Comparison of ENCODE assay signal across 12 mouse cellular contexts in genomic region chr12:35957235-35957634, GRCm38 (mm10). TPM values are rescaled to one million over a fixed set of nuclear protein-coding genes. Genes with fewer than 3 reads are reported as not detected.
DNase-seq lines count a peak whose midpoint lies in the region; ATAC-seq and TF ChIP-seq lines count a peak whose summit lies in the region.
"Had no signal": no experiment of that assay in that cellular context is flagged by ENCODE, and none has a peak within 500 bp of the region (broad histone marks: within the 10 kb centered on the region; RNA-seq: fewer than 3 reads in every experiment).

No protein-coding gene starts in this region.

- H3K36me3 ChIP-seq in MEL (ENCODE audit: control insufficient read depth in 1 of 2, insufficient read depth in 2 of 2, low read length in 2 of 2): no peaks in the 10 kb centered on the region
- H3K36me3 ChIP-seq: midbrain, embryonic 12.5 days had no signal

- no peak for DNase-seq in left cerebral cortex, adult 2 months (ENCODE audit: extremely low spot score in 1 of 2, low spot score in 2 of 2)
- DNase-seq in left cerebral cortex, postnatal 4 days: no peak
- DNase-seq in CD4-positive, CD25-positive, alpha-beta regulatory T cell, adult 2 months (ENCODE audit: low read depth, low spot score): peak; percentile 64
- peak; percentile 61 for DNase-seq in MEL (ENCODE audit: low read depth, low spot score)
- DNase-seq in frontal cortex, postnatal 10 days (ENCODE audit: low spot score in 2 of 2): no peak
- DNase-seq in urinary bladder, adult 2 months (ENCODE audit: low spot score): no peak
- DNase-seq: right cerebral cortex, postnatal 14 days had no signal

- H3K9me3 ChIP-seq in MEL (replicated peaks; ENCODE audit: insufficient read depth, low read length): no peaks in the 10 kb centered on the region
- H3K9me3 ChIP-seq: midbrain, embryonic 12.5 days had no signal

- intact Hi-C loops in left cerebral cortex, adult 2 months (cut with DNase I): no loop called here
- intact Hi-C loops in left cerebral cortex, postnatal 4 days (cut with DNase I): no loop called here

- H3K27me3 ChIP-seq in MEL (ENCODE audit: control insufficient read depth in 1 of 2, insufficient read depth in 2 of 2, low read length in 2 of 2): peaks cover 5 to 6% of the 10 kb centered on the region in 2 experiments; a peak in 3 of 4 replicates
- H3K27me3 ChIP-seq: midbrain, embryonic 12.5 days had no signal

- peak; percentile 39 for TF ChIP-seq RAD21 in MEL (IDR thresholded peaks at IDR 0.05; ENCODE audit: low read depth, low read length)

- H3K79me2 ChIP-seq in MEL (ENCODE audit: control insufficient read depth, insufficient read depth, low read length, poor library complexity): no peaks in the 10 kb centered on the region

- ATAC-seq in inflammation-experienced regulatory T-cells, adult 6 months: peak; percentile 88

- no peaks in the 10 kb centered on the region for H3K4me1 ChIP-seq in MEL (ENCODE audit: control insufficient read depth in 1 of 2, insufficient read depth in 2 of 2, low read length in 2 of 2)
- H3K4me1 ChIP-seq: midbrain, embryonic 12.5 days had no signal

- no peak overlapping the region for H3K27ac ChIP-seq in left cerebral cortex, adult 2 months
- H3K27ac ChIP-seq in MEL (ENCODE audit: control insufficient read depth, low read depth, low read length): no peak overlapping the region
- H3K27ac ChIP-seq: midbrain, embryonic 12.5 days had no signal

- TF ChIP-seq EP300 in MEL (IDR thresholded peaks at IDR 0.05; ENCODE audit: low read depth in 1 of 2, low read length in 2 of 2): no peak

- no peak overlapping the region for H3K4me3 ChIP-seq in left cerebral cortex, adult 2 months
- no peak overlapping the region for H3K4me3 ChIP-seq in MEL (ENCODE audit: control insufficient read depth in 1 of 2, insufficient read depth in 1 of 2, low read depth in 2 of 2, low read length in 2 of 2)
- H3K4me3 ChIP-seq: midbrain, embryonic 12.5 days had no signal

- TF ChIP-seq CTCF in left cerebral cortex, adult 2 months (IDR thresholded peaks at IDR 0.05): peak; percentile 42
- peak in 2 of 3 experiments; percentile 55 to 72; a peak in 4 of 6 replicates for TF ChIP-seq CTCF in MEL (IDR thresholded peaks at IDR 0.05 in 2 of 3, conservative IDR thresholded peaks at IDR 0.05 in 1 of 3; ENCODE audit: control insufficient read depth in 1 of 3, insufficient read depth in 1 of 3, low read depth in 2 of 3, low read length in 3 of 3, poor library complexity in 1 of 3, severe bottlenecking in 1 of 3)

- TF ChIP-seq POLR2A in MEL (IDR thresholded peaks at IDR 0.05; ENCODE audit: control insufficient read depth in 1 of 2, insufficient read depth in 1 of 2, low read depth in 1 of 2, low read length in 2 of 2, poor library complexity in 1 of 2): no peak

- no peak overlapping the region for H3K9ac ChIP-seq in MEL (ENCODE audit: control insufficient read depth, low read depth, low read length, poor library complexity, severe bottlenecking)
- H3K9ac ChIP-seq: midbrain, embryonic 12.5 days had no signal

TF ChIP-seq in MEL, 35 proteins besides CTCF, POLR2A, EP300 and RAD21:
- TF ChIP-seq MXI1 (IDR thresholded peaks at IDR 0.05; ENCODE audit: low read depth, low read length): no peak
- TF ChIP-seq ETS1 (IDR thresholded peaks at IDR 0.05; ENCODE audit: low read depth, low read length): no peak
- peak; percentile 18; the same call in 1 of the 2 replicates for TF ChIP-seq ZC3H11A (IDR thresholded peaks at IDR 0.05; ENCODE audit: low read depth, low read length)
- TF ChIP-seq RCOR1 (IDR thresholded peaks at IDR 0.05; ENCODE audit: low read depth, low read length): no peak
- no peak for TF ChIP-seq MYB (IDR thresholded peaks at IDR 0.05; ENCODE audit: low read depth, low read length)
- no peak for TF ChIP-seq ELF1 (IDR thresholded peaks at IDR 0.05; ENCODE audit: low read depth, low read length)
- no peak for TF ChIP-seq MEF2A (IDR thresholded peaks at IDR 0.05; ENCODE audit: extremely low read depth, insufficient replicate concordance, low read depth, low read length, poor library complexity, severe bottlenecking)
- TF ChIP-seq TBP (IDR thresholded peaks at IDR 0.05; ENCODE audit: low read depth, low read length): no peak
- TF ChIP-seq SMC3 (IDR thresholded peaks at IDR 0.05; ENCODE audit: low read depth, low read length): peak; percentile 59

RNA-seq across cellular contexts. Expression of gene Agr3, which starts 31.8 kb away (rescaled TPM):
- total RNA-seq in left cerebral cortex, adult 2 months (2021): not detected
- total RNA-seq in left cerebral cortex, postnatal 4 days (2021): not detected
- total RNA-seq in MEL (2012; rRNA removed): not detected in 2 replicates
- polyA plus RNA-seq in MEL (2012; ENCODE audit: insufficient read depth in 1 of 2, insufficient read length in 2 of 2, low read depth in 1 of 2, low replicate concordance in 2 of 2, missing spikeins in 1 of 2): not detected
- not detected for polyA plus RNA-seq in inflammation-experienced regulatory T-cells, adult 6 months (2017; shearing (Covaris generic))
- 0.08 and 0.09 TPM in 2 replicates for polyA plus RNA-seq in urinary bladder, adult 2 months (2012; rRNA removed)
- total RNA-seq: left cerebral cortex, postnatal 25 days had no signal
- polyA plus RNA-seq: heart, embryonic 11.5 days; kidney, embryonic 16.5 days; midbrain, embryonic 12.5 days had no signal

RNA-seq across cellular contexts. Expression of gene Agr2, which starts 35.5 kb away (rescaled TPM):
- total RNA-seq in left cerebral cortex, adult 2 months (2021): not detected
- not detected for total RNA-seq in left cerebral cortex, postnatal 4 days (2021)
- not detected in 2 replicates for total RNA-seq in MEL (2012; rRNA removed)
- not detected for polyA plus RNA-seq in MEL (2012; ENCODE audit: insufficient read depth in 1 of 2, insufficient read length in 2 of 2, low read depth in 1 of 2, low replicate concordance in 2 of 2, missing spikeins in 1 of 2)
- polyA plus RNA-seq in inflammation-experienced regulatory T-cells, adult 6 months (2017; shearing (Covaris generic)): not detected
- 5.1 and 6.2 TPM in 2 replicates for polyA plus RNA-seq in urinary bladder, adult 2 months (2012; rRNA removed)
- total RNA-seq: left cerebral cortex, postnatal 25 days had no signal
- polyA plus RNA-seq: midbrain, embryonic 12.5 days had no signal

Comparison
In these comparisons a context has a peak if more than half of its experiments do, and no peak if none do; other contexts are left out.
1. DNase-seq: peak in CD4-positive, CD25-positive, alpha-beta regulatory T cell, adult 2 months (single experiment) and MEL (single experiment); none in left cerebral cortex, adult 2 months (0 of 2), left cerebral cortex, postnatal 4 days (single experiment), frontal cortex, postnatal 10 days (0 of 2) and urinary bladder, adult 2 months (single experiment).